Mouse (Mus musculus) cerebellum, adult 9-11 months (tissue): Measurements from ENCODE around the gene Stard13.

ENCODE experiments used
- DNase-seq: peaks from one replicate; pipeline ENCODE4 v3.0.0; 2022

Gene Stard13

GRCm38 (mm10) chr5:151137901-151138300, 95.7 kb downstream of the Stard13 start:
- no peak for DNase-seq

GRCm38 (mm10) chr5:151137311-151137710, 96.3 kb downstream of the Stard13 start:
- DNase-seq: no peak

DNA sequence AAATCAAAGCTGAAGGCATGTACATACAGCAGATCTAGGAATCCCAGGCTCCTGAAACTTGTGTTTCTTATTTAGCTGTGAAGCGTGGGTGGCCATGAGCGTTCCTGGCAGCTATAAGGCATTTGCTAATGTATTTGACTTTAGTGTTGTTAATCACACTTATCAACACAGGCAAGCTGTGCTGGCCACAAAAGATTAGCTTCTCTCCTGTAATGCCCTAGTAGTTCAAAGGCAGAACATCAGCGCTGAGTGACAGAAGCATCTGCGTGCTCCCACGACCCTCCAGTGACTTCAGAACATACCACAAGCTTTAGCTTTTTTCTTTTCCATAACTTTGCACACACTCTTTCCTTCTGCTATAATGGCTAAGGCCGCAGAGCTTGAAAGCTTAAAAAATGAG, 97.7 kb downstream of the Stard13 start:
- no peak for DNase-seq

DNA sequence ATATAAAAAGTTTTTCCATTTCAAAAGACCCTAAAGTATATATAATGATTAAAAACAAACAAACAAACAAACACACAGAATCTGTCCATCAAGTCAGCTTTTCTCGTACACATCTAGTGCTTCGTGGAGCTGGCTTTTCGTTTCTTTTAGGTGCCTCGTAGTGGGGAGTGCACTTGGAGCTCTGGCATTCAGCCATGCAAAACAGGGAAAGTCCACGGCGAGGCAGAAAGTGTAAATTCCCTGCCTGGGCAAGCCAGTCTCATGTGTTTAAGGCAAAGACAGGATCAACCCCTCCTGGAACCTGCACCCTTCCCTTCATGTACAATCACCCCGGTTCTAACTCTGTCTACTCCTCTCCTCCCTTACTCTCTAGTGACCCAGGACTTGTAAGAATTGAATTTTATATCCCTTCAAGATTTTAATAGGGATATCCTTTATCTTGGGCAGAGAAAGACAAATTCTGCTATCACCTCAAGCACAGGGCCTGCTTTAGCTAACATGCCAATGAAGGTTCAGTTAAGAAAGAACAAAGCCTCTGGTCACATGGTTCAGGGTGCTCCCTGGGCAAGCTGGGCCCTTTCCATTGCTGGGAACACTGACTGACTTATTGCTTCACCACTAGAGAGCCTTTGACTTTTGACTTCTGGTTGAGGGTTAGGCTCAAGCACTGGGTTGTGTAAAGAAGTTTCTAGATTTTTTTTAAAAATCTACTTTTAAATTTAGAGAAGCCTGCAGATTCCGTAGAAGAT, 98.4 kb downstream of the Stard13 start:
- DNase-seq: no peak

GRCm38 (mm10) chr5:151134202-151134601, 99.4 kb downstream of the Stard13 start:
- DNase-seq: no peak

DNA sequence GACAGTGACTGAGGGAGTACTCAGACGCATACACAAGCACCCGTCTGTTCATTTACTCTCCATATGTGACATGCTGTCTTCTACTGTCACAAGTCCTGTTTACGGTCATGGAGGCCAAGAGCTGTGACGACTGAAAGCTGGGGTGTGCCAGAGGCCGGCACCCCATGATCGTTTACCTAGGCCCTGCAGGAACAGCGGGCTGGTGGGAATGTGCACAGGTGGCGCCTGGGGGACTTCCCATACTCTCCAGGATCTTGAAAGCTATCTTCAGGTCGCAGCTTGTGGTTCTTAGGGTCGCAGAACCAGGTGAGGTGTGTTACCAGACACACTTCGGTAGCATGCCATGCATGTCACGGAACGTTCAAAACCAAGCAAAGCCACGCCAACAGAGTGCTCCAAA, 99.9 kb downstream of the Stard13 start:
- DNase-seq: no peak

DNA sequence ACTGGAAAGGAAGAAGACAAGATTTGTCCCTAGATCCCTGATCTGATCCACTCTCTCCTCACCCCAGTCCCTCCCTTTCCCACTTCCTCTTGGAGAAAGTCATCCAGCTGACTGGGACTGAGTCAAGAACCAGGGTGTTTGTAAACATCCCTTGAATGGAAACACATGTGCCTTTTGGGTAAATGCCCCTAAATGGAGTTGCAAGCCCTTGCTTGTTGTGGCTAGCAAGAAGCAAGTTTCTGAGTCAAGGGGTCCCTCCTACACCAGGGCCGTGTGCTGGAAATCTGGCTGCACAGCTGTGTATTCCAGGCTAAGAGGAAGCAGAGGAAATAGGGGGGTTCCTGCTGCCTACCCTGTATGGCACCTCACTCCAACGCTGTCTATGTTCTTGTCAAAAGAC, 103.9 kb downstream of the Stard13 start:
- DNase-seq: no peak

DNA sequence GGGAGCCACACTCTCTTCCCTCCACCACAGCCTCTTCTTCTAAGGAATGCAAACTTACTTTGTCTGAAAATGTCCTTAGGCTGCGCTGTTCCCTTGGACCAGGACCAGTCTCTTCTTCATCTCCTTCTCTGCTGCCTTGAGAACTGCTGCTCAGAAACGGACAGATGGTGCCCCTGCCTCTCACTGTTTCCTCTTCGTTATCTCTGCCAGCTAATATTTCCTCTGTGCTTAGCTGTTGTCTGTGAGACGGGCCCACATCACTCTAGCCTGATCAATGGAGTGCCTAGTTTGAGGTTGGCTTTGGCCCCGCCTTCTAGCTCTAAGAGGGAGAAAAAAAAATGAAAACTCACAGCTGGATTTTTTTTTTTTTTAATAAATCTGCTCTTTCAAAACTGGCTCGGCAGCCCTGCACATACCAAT, 106.3 kb downstream of the Stard13 start:
- DNase-seq: no peak

GRCm38 (mm10) chr5:151126608-151127005, 107.0 kb downstream of the Stard13 start:
- DNase-seq: no peak

- no peak for DNase-seq
These were observed 107.5 kb downstream of the Stard13 start for GRCm38 (mm10) chr5:151125985-151126607.

DNA sequence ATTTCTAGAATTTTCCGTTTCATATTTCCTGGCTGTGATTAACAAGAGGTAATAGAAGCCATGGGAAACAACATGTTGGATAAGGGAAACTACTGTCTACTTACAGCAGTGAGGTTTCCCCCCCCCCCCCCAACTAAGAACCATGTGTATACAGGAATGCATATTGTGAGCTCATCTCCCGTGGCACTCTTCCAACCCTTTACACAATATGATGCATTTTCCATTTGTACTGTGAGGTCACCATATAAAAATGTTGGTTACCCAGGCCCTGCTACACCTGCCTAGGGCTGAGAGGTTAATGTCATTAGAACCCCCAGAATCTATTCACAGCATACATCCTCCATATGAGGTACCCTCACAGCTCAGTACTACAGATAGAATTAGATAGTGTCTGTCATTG, 115.8 kb downstream of the Stard13 start:
- no peak for DNase-seq

DNA sequence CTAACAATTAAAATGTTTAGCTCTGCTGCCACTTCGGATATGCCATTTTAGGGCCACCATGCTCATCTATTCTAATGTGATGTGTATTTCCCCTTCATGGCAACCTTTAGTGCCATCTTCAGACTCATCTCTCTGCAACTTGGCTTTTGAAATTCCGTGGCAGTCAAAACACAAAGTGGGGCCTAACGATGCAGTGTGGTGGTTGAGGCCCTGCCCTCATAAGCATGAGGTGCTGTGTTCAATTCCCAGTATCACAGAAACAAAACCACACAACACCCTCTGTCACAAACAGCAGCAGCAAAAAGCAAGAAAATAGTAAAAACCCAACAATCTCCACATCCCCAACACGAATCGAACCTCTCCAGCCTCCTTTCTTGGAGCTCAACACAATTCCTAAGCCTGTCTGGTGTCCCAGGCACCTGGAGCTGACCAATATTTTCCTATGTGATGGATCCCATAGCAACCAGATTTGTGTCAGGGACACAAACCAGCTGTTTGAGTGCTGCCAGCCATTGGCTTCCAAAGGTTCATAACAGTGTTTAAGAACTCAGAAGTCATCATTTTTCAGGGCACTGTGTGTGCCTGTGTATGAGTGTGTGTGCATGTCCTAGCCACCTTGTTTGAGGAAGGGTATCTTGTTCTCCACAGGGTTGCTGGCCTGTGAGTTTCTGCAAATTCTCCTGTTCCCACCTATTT, 117.3 kb downstream of the Stard13 start:
- no peak for DNase-seq

- DNase-seq: no peak
These were observed 120.9 kb downstream of the Stard13 start for GRCm38 (mm10) chr5:151112743-151113142.

DNA sequence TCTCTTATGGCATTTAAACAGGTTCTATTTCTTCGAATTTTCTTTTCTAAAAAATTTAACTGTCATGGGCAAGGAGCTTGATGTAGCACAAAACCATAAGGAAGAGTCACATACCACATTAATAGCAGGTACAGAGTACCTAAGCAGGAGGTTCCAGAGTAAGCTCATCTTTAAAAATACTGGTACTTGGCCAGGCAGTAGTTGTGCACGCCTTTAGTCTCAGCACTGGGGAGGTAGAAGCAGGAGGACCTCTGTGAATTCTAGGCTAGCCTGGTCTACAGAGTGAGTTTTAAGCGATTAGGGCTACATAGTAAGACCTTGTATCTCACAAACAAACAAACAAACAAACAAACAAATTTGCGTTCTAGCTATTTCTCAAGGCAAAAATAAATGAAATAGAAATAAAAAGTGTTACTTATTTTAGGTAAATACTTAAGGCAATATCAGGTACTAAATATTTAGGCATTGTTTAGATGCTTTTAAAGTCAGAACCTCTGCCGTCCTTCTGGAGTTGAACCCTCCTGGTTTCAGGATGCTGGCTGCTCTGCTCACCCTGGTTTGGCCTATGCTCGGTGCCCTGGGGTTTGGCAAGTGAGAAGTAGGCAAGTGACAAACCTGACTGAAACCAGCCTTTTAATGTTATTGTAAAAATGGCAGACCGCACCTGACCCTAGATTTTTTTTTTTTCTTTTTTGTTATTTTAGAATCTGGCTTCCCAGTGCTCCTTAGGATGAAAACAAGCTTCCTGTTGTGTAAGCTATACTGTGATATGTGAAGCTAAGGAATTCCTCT, 122.4 kb downstream of the Stard13 start:
- DNase-seq: no peak

DNA sequence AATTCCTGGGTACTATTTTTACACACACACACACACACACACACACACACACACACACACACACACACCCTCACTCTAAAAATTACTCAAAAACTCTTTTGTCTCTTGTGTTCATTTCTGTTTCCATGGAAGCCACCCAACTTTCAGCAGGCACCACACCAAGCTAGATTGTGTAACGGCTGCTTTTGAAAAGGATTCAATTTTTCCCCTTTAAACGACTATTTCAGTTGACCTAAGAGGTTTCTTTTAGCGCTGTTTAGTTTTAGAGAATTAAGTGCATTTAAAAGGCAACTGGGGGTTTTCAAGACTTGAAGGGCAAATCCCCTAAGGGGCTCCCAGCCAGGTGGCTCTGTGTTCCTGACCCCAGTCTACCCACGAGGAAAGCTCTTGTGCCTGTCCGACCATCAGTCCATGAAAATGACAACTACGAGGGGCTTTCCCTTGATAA, 123.2 kb downstream of the Stard13 start:
- no peak for DNase-seq

GRCm38 (mm10) chr5:151109822-151110221, 123.8 kb downstream of the Stard13 start:
- no peak for DNase-seq

DNA sequence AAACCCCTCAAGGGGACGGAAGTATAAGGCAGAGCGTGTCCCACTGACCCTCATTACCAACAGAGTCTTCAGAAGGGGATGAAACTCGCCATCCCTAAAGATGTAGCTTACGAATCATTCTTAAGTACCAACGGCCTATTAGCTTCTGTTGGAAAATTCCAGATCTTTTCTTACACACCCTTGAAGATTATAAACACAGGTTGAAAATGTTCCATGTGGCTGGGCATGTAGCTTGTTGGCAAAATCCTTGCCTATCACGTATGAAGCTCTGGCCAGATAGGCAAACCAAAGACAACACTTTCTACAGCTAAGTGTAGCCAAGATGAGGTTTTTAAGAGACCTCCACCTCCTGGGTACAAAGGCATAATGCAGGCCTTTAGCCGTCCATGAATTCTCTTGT, 124.7 kb downstream of the Stard13 start:
- no peak for DNase-seq

DNA sequence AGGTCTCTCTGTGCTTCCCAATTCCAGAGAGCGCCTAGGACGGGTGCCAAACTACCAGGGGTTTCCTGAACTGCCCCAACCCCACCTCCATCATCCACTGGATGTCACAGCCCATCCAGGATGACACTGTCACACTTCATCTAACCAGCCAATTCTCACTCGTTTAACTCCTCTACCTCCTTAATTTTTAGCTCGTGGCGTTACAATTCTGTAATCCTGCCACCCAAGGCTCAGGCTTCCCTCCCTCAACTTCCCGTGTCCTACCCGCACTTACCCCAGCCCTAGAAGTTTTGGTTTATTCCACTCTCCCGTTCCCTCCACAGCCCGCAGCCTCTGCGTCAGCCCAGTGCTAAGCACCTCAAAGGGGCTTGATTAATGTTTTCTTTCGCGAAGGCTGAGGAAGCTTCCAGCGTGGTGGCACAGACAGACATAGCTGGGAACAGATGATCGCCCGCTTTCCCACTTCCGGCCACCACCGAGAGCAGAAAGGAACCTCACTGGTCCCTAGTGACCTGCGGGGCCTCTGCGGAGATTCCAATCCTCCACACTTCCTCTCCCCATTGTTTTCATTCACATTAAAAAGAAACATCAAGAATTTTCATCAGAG, 125.2 kb downstream of the Stard13 start:
- no peak for DNase-seq

- no peak for DNase-seq
These were observed 126.8 kb downstream of the Stard13 start for GRCm38 (mm10) chr5:151106841-151107240.

GRCm38 (mm10) chr5:151105054-151105971, 128.3 kb downstream of the Stard13 start:
- no peak for DNase-seq

DNA sequence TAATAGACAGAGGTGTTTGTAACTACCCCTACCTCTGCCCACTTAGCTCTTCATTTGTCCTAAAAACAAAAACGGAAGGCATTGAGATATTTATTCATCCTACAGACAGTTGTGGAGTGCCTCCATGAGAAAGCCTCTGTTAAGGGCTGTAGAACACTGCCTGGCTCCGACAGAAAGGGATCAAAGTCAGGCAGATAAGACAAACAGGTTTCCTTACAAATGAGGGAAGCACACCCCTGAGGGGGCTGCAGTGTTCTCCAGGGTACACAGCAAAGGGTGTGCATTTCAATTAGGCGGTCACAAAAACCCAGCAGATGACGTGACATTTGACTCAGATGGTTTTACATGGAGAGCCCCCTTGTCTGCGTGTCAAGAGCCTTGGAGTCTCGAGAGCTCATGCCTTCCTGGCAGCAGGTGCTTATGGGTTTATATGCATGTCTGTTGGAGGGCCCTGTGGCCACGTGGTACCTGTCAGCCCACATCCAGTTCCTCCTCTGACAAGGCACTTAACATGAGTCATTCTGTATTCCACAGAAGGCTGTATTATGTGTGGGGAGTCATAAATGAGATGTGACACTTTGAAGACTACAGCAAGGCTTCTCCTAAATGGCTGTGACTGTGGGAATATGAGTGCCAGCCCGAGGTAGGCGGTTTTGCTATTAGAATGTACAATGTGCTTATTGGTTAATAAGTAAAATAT, 129.1 kb downstream of the Stard13 start:
- DNase-seq: no peak
